Mouse (Mus musculus) lung, adult 2 months (tissue): ENCODE measurements around the gene Shank2.

Experiments
- CTCF ChIP-seq: fragments of 200-500 bp; IDR thresholded peaks from 2 replicates; pipeline ENCODE4 v1.5.1; 2011; ENCODE audit warnings: mild to moderate bottlenecking, low read length, control low read depth; ENCODE audit not compliant: insufficient read depth
- POLR2A ChIP-seq: fragments of 200-500 bp; IDR thresholded peaks from 2 replicates; pipeline ENCODE4 v1.6.1; 2011; ENCODE audit warnings: low read depth, mild to moderate bottlenecking, control low read depth, low read length, borderline replicate concordance; ENCODE audit errors: extremely low read depth

GRCm38 (mm10) chr7:144079861-144080260 is 78.1 kb downstream of the Shank2 start:
- TF ChIP-seq POLR2A (no peak), CTCF (no peak)
